Mouse (Mus musculus) erythroblast, embryonic 14.5 days (primary cell): Measurements from ENCODE around the gene Txk. TPM values are rescaled to one million over a fixed set of nuclear protein-coding genes. Genes with fewer than 3 reads are reported as not detected.

Experiments
- H3K27me3 ChIP-seq: 2 replicates; pipeline ENCODE4 v1.6.1; 2012; ENCODE audit warnings: inconsistent platforms; ENCODE audit not compliant: control insufficient read depth
- H3K36me3 ChIP-seq: 2 replicates; pipeline ENCODE4 v1.6.1; 2012; ENCODE audit warnings: mild to moderate bottlenecking, inconsistent platforms; ENCODE audit not compliant: control insufficient read depth
- H3K4me1 ChIP-seq: 2 replicates; pipeline ENCODE4 v1.6.1; 2012; ENCODE audit warnings: inconsistent platforms; ENCODE audit not compliant: control insufficient read depth
- H3K4me3 ChIP-seq: replicated peaks from 2 replicates; pipeline ENCODE3; 2012; ENCODE audit warnings: moderate library complexity, mild to moderate bottlenecking, inconsistent platforms
- H3K9me3 ChIP-seq: 2 replicates; pipeline ENCODE4 v1.6.1; 2012; ENCODE audit warnings: low read length, inconsistent platforms, mixed read lengths; ENCODE audit not compliant: control insufficient read depth
- GATA1 ChIP-seq: IDR thresholded peaks from 2 replicates; pipeline ENCODE4 v1.6.1; 2012; ENCODE audit warnings: low read length, inconsistent platforms, mixed read lengths
- TAL1 ChIP-seq: IDR thresholded peaks from 3 replicates; pipeline ENCODE4 v1.6.1; 2012; ENCODE audit warnings: low read length, inconsistent platforms, mixed read lengths
- polyA plus RNA-seq: library from polyadenylated mRNA; stranded (reverse); fragments of >175 nt; gene quantifications from 2 replicates; pipeline ENCODE4 v1.2.3, GENCODE M21; 2012

Gene Txk
- polyA plus RNA-seq, 1 experiment = not detected

- Histone ChIP-seq H3K36me3 (no peaks in the 10 kb centered on the region), H3K9me3 (no peaks in the 10 kb centered on the region)
These were observed 29.2 kb upstream of the Txk start for GRCm38 (mm10) chr5:72781776-72782175.

DNA sequence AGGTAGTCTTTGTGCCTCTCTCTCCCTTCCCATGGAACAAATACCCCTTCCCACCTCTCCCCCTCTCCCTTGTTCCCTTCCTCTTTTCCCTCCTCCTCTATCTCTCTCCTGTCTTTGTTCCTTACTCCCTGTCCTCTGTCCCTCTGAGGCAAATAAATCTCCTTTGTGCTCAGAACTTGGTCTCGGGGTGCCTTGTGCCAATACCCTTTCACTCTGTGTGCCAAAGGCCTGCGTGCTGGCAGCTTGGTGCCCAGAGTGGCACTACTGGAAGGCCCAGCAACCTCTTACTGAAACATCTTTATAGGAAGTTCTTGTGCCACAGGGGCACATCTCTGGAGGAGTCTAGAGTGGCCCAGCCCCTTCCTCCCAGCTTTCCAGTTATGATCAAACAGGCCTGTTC lies 24.0 kb upstream of the Txk start:
- Histone ChIP-seq H3K9me3 (no peaks in the 10 kb centered on the region), H3K36me3 (no peaks in the 10 kb centered on the region), H3K4me3 (no peak overlapping the region), H3K4me1 (no peaks in the 10 kb centered on the region), H3K27me3 (no peaks in the 10 kb centered on the region)
- no peak for TF ChIP-seq GATA1
- TF ChIP-seq TAL1 = no peak

More at GRCm38 (mm10) chr5:72781776-72782175, 29.2 kb upstream of the Txk start:
- H3K4me3 ChIP-seq = no peak overlapping the region
- no peaks in the 10 kb centered on the region for H3K27me3 ChIP-seq
- no peaks in the 10 kb centered on the region for H3K4me1 ChIP-seq
- no peak for TF ChIP-seq TAL1
- TF ChIP-seq GATA1 = no peak

DNA sequence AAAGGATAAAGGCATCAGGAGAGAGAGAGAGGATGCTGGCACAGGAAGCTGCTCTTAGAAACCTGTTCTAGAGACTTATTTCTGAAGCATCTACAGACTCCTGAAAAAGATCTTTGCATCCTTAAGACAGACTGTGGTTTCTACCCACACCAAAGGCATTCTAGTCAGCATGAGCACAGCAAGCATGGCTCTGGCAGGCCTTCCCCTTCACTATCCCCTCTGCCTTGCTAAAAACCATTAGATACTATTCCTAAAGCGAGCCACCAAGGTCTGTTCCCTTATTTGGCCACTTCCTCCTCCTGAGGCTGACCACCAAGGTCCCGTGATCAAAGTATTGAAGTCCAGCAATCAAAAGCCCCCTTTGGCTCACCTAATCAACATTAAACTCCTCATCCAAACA lies 23.6 kb upstream of the Txk start:
- no peaks in the 10 kb centered on the region for H3K36me3 ChIP-seq
- H3K9me3 ChIP-seq = no peaks in the 10 kb centered on the region
- TF ChIP-seq TAL1 (no peak), GATA1 (no peak)
- no peaks in the 10 kb centered on the region for H3K4me1 ChIP-seq
- no peak overlapping the region for H3K4me3 ChIP-seq
- no peaks in the 10 kb centered on the region for H3K27me3 ChIP-seq

DNA sequence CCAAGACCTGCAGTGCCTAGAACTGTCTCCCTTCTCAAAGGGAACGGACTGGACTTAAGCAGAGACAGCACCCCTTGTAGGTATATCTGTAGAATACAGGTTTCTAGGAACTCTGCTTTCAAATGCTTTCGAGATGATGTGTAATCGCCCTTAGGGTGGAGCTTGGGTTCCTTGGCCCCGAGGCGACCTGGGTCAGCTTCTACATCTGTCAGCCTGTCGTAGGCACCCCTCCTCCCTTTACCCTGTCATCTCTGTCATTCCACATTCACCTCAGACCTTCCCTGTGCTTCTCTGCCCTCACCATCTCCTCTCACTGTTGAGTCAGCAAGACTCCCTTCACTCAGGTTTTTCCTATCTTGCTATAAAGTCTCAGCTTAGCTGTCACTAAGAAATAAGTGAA lies 17.3 kb upstream of the Txk start:
- Histone ChIP-seq H3K36me3 (no peaks in the 10 kb centered on the region), H3K4me3 (no peak overlapping the region), H3K4me1 (no peaks in the 10 kb centered on the region), H3K9me3 (no peaks in the 10 kb centered on the region), H3K27me3 (no peaks in the 10 kb centered on the region)
- TF ChIP-seq GATA1 (no peak), TAL1 (no peak)

GRCm38 (mm10) chr5:72763546-72763945 lies 11.0 kb upstream of the Txk start:
- H3K4me1 ChIP-seq = peaks cover 6% of the 10 kb centered on the region
- H3K4me3 ChIP-seq = no peak overlapping the region
- TF ChIP-seq GATA1 = no peak
- TF ChIP-seq TAL1 = no peak
- H3K27me3 ChIP-seq = no peaks in the 10 kb centered on the region
- H3K36me3 ChIP-seq = no peaks in the 10 kb centered on the region
- no peaks in the 10 kb centered on the region; the same call in 1 of the 2 replicates for H3K9me3 ChIP-seq

DNA sequence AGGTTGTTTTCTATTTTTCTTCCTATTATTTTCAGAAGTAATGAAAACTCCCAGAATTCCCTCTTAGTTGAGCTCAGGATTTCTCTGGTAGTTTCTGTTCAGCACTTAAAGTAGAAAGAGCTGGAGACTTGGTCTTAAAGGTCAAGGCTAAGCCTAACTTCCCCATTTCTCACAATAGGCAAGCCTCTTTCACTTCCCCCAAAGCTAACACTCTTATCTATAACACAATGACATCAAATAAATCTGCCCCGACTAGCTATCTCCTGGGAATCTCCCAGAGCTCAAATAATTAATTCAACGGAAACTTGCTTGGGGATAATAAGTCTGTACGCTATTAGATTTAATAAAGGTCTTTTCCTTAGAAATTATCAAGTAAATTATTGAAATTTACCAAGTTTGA lies 10.4 kb upstream of the Txk start:
- no peak for TF ChIP-seq TAL1
- TF ChIP-seq GATA1 = no peak
- Histone ChIP-seq H3K4me1 (peaks cover 7% of the 10 kb centered on the region), H3K9me3 (no peaks in the 10 kb centered on the region; the same call in 1 of the 2 replicates), H3K36me3 (no peaks in the 10 kb centered on the region), H3K27me3 (no peaks in the 10 kb centered on the region), H3K4me3 (no peak overlapping the region)

DNA sequence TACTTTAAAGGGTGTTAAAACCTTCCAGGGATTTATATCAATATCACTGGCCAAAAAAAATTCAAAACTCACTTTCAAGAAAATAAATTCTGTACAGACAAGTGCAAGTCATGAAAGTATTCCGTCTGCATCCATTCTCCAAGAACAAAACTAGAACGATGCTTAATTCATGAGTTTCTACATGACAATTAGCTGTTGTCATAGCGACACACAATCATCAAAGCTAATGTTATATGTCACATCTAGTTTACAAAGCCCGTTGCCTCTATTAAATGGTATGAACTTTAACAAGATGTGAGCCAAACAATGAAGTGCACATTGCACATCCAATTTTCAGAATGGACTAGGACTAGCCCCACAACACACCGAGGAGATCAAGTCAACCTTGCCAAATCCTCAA lies 9.2 kb upstream of the Txk start:
- H3K4me3 ChIP-seq = no peak overlapping the region
- TF ChIP-seq GATA1 (no peak), TAL1 (no peak)
- no peaks in the 10 kb centered on the region for H3K36me3 ChIP-seq
- no peaks in the 10 kb centered on the region for H3K27me3 ChIP-seq
- H3K9me3 ChIP-seq = no peaks in the 10 kb centered on the region; the same call in 1 of the 2 replicates
- H3K4me1 ChIP-seq = peaks cover 7% of the 10 kb centered on the region

GRCm38 (mm10) chr5:72761237-72761636 lies 8.7 kb upstream of the Txk start:
- Histone ChIP-seq H3K4me3 (no peak overlapping the region), H3K36me3 (no peaks in the 10 kb centered on the region), H3K4me1 (peaks cover 7% of the 10 kb centered on the region), H3K9me3 (no peaks in the 10 kb centered on the region; the same call in 1 of the 2 replicates), H3K27me3 (no peaks in the 10 kb centered on the region)
- TF ChIP-seq TAL1 (no peak), GATA1 (no peak)

- H3K36me3 ChIP-seq = no peaks in the 10 kb centered on the region
- no peak for TF ChIP-seq GATA1
- no peak for TF ChIP-seq TAL1
- H3K4me3 ChIP-seq = no peak overlapping the region
These were observed 6.6 kb upstream of the Txk start for GRCm38 (mm10) chr5:72758925-72759924.

More at GRCm38 (mm10) chr5:72758925-72759924, 6.6 kb upstream of the Txk start:
- H3K4me1 ChIP-seq = peaks cover 7% of the 10 kb centered on the region
- H3K9me3 ChIP-seq = no peaks in the 10 kb centered on the region; the same call in 1 of the 2 replicates
- H3K27me3 ChIP-seq = no peaks in the 10 kb centered on the region
